Mouse (Mus musculus) cerebellum, adult 2 months (tissue): ENCODE measurements at regions not wholly inside any gene's neighbourhood (a gene's known extent, or its start where the extent isn't known, plus 50 kb on each side); places are given as distances from the start of the nearest gene placed in this dataset.

Experiments used
- CTCF ChIP-seq: fragments of 200-500 bp; IDR thresholded peaks from 2 replicates; pipeline ENCODE4 v1.5.1; 2011; ENCODE audit warnings: low read depth, mild to moderate bottlenecking, control low read depth, low read length, moderate library complexity, borderline replicate concordance; ENCODE audit not compliant: insufficient read depth
- POLR2A ChIP-seq: fragments of 200-500 bp; IDR thresholded peaks from 2 replicates; pipeline ENCODE4 v1.6.1; 2011; ENCODE audit warnings: low read length, control low read depth, borderline replicate concordance; ENCODE audit not compliant: insufficient read depth

DNA sequence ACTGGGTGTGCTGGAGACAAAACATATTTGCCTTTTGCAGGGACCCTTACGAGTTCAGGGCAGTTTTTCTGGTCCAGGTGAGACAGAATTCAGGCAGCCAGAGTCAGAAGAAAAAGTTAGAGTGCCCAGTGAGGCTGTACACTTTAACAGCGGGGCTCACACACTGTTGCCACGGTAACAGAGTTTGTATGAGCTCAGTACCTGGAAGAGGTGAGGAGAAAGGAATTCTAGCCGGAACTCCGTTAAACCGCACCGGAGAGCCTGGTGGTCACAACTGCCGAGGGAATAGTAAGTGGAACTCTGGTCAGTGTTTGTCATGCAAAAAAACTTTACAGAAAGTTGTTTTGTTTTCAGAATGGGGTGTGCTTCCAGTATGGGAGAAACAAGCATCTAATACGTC lies 222.6 kb upstream of the Pabpc6 start:
- no peak for TF ChIP-seq POLR2A
- no peak for TF ChIP-seq CTCF
